Mouse (Mus musculus) kidney, adult 9 months (tissue): Measurements from ENCODE around the gene Slc35e2.

ENCODE experiments used
- DNase-seq: peaks from one replicate; pipeline ENCODE4 v3.0.0; 2022

Slc35e2 gene

GRCm38 (mm10) chr4:155577132-155577531 is 24.1 kb upstream of the Slc35e2 start:
- DNase-seq: peak; percentile 63

- no peak for DNase-seq
Observed at GRCm38 (mm10) chr4:155577741-155578140, 23.5 kb upstream of the Slc35e2 start.

- peak; percentile 68 for DNase-seq
Observed at GRCm38 (mm10) chr4:155578336-155579125, 22.7 kb upstream of the Slc35e2 start.

GRCm38 (mm10) chr4:155580420-155580819 is 20.8 kb upstream of the Slc35e2 start:
- peak; percentile 46 for DNase-seq

GRCm38 (mm10) chr4:155582279-155582905 is 18.8 kb upstream of the Slc35e2 start:
- no peak for DNase-seq

- DNase-seq: no peak
Observed at GRCm38 (mm10) chr4:155589356-155589755, 11.9 kb upstream of the Slc35e2 start.

GRCm38 (mm10) chr4:155591012-155591719 is 10.1 kb upstream of the Slc35e2 start:
- no peak for DNase-seq

- no peak for DNase-seq
Observed at GRCm38 (mm10) chr4:155593780-155594179, 7.4 kb upstream of the Slc35e2 start.

GRCm38 (mm10) chr4:155595777-155596176 is 5.4 kb upstream of the Slc35e2 start:
- DNase-seq: no peak

- DNase-seq: no peak
Observed at GRCm38 (mm10) chr4:155596606-155597005, 4.6 kb upstream of the Slc35e2 start.

- DNase-seq: no peak
Observed at GRCm38 (mm10) chr4:155598536-155598935, 2.7 kb upstream of the Slc35e2 start.

GRCm38 (mm10) chr4:155599901-155600825 is 1.1 kb upstream of the Slc35e2 start:
- DNase-seq: no peak

GRCm38 (mm10) chr4:155601997-155602456 is 811 bp downstream of the Slc35e2 start:
- DNase-seq: no peak

- DNase-seq: no peak
Observed at GRCm38 (mm10) chr4:155602753-155603152, 1.5 kb downstream of the Slc35e2 start.

- DNase-seq: no peak
Observed at GRCm38 (mm10) chr4:155603801-155604200, 2.6 kb downstream of the Slc35e2 start.

GRCm38 (mm10) chr4:155605132-155605531 is 3.9 kb downstream of the Slc35e2 start:
- DNase-seq: no peak

GRCm38 (mm10) chr4:155606825-155607224 is 5.6 kb downstream of the Slc35e2 start:
- no peak for DNase-seq

GRCm38 (mm10) chr4:155611860-155612259 is 10.6 kb downstream of the Slc35e2 start:
- no peak for DNase-seq

GRCm38 (mm10) chr4:155613264-155613663 is 12.0 kb downstream of the Slc35e2 start:
- DNase-seq: no peak

GRCm38 (mm10) chr4:155618321-155618720 is 17.1 kb downstream of the Slc35e2 start:
- DNase-seq: no peak

- DNase-seq: peak; percentile 97
Observed at GRCm38 (mm10) chr4:155624338-155625291, 23.4 kb downstream of the Slc35e2 start, which contains the start of gene Cdk11b. Gene Cdk11b, plus strand, starts transcription at chr4:155624854.
